Mouse (Mus musculus) mesoderm, embryonic 11.5 days (tissue): ENCODE data around the gene Vps18.

Source experiments
- DNase-seq: peaks from one replicate; pipeline ENCODE4 v3.0.0-alpha.2; 2012; ENCODE audit warnings: low read depth, low spot score

Gene Vps18

DNA sequence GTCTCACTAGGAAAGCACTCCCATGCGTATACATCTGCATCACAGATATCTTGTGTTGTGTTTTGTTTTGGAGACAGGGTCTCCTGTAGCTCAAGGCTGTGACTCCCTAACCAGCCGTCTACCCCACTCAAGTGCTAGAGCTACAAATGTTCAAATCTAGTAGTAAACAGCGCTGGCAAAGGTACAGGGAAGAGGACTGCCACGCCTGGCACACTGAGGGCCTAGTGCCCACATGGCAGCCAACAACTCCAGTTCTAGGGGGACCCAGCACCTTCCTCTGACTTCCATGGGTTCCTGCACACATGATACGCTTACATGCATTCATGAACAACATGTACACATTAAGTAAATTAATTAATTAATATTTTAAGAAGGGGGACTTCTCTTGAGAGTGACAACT is 3.7 kb downstream of the Vps18 start:
- no peak for DNase-seq

DNA sequence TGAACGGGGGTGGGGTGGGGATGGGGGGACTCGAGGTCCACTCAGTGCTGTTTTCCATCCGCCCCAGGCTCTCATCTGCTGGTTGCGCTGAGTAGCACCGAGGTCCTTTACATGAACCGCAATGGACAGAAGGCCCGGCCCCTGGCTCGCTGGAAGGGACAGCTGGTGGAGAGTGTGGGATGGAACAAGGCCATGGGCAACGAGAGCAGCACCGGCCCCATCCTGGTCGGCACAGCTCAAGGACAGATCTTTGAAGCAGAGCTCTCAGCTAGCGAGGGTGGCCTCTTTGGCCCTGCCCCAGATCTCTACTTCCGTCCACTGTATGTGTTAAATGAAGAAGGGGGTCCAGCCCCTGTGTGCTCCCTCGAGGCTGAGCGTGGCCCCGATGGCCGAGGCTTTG is 4.3 kb downstream of the Vps18 start:
- DNase-seq: no peak

DNA sequence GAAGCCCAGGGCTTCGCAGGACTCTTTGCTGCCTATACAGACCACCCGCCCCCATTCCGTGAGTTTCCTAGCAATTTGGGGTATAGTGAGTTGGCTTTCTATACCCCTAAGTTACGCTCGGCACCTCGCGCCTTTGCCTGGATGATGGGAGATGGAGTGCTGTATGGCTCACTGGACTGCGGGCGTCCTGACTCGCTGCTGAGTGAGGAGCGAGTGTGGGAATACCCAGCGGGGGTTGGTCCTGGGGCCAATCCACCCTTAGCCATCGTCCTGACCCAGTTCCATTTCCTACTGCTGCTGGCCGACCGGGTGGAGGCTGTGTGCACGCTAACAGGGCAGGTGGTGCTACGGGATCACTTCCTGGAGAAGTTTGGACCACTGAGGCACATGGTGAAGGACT is 4.8 kb downstream of the Vps18 start:
- DNase-seq: no peak

DNA sequence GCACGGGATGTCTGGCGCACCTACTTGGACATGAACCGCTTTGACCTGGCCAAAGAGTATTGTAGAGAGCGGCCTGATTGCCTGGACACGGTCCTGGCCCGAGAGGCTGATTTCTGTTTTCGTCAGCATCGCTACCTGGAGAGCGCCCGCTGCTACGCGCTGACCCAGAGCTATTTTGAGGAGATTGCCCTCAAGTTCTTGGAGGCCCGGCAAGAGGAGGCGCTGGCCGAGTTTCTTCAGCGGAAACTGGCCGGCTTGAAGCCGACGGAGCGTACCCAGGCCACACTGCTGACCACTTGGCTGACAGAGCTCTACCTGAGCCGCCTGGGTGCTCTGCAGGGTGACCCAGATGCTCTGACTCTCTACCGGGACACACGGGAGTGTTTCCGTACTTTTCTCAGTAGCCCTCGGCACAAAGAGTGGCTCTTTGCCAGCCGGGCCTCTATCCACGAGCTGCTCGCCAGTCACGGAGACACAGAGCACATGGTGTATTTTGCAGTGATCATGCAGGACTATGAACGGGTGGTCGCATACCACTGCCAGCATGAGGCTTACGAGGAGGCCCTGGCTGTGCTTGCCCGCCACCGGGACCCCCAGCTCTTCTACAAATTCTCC is 5.3 kb downstream of the Vps18 start:
- DNase-seq: no peak

DNA sequence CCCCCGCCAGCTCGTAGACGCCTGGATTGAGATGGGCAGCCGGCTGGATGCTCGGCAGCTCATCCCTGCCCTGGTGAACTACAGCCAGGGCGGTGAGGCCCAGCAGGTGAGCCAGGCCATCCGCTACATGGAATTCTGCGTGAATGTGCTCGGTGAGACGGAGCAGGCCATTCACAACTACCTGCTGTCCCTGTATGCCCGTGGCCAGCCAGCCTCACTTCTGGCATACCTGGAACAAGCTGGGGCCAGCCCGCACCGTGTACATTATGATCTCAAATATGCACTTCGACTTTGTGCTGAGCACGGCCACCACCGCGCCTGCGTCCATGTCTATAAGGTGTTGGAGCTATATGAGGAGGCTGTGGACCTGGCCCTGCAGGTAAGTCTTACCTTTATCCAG is 5.9 kb downstream of the Vps18 start:
- no peak for DNase-seq

GRCm38 (mm10) chr2:119296756-119297155 is 8.2 kb downstream of the Vps18 start:
- no peak for DNase-seq

- DNase-seq: no peak
Observed at GRCm38 (mm10) chr2:119297506-119297905, 9.0 kb downstream of the Vps18 start.

- DNase-seq: peak; percentile 49
Observed at GRCm38 (mm10) chr2:119298330-119298729, 9.8 kb downstream of the Vps18 start.

DNA sequence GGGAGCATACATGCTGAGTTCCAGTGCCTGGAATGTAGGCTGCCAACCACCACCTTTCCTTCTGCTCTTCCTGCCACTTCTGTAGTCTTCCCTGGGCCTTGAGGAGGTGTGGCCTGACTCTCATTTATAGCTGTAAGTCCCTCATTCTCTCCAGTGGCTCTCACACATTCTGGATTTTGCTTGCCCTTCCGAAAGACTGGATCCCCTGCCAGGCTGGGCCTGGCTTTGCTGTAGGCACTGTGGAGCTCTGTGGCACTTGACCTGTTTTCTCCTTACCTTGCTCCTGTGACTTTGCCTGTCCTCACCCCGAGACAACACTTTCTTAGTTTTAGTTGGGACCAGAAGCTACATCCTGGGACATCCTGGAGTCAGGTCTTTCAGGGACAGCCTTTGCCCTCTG is 10.3 kb downstream of the Vps18 start:
- no peak for DNase-seq

DNA sequence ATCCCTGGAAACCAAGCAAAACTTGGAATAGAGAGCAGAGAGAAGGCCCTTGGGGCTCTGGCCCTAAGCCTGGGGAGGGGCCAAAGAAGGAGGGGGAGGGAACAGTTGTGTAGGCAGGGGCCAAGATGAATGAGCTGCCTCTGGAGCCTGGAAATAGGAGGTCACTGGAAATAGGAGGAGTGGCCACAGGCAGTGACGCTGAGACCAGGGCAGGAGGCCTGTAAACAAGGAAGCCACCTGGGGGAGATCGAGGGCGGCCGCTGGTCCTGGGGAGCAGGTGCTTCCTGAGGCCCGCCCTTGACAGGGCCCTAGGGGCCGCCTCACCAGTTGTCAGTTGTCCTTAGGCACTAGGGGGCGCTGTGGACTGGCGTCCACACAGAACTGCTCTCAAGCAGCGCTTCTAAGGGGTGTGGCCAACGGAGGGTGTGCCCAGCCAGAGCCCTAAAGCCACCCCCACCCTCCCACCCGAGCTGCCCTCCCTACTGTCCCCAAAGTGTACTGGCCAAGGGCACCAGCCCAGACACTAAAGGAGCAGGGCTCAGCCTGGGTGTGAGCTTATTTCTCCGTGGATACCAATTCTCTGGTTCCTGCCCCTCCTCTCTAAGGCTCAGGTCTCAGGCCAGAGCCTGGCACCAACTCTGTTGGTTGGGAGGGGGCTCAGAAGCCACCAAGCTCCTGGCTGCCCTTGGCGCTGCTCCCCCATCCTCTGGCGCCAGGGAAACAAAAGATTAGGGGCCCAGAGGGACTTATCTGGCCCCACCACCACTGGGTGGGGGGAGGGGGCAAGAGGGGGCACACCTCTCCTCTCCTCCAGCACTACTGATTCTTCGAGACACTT is 11.7 kb downstream of the Vps18 start:
- DNase-seq: peak; percentile 88

- no peak for DNase-seq
Observed at GRCm38 (mm10) chr2:119300819-119301493, 12.4 kb downstream of the Vps18 start.

GRCm38 (mm10) chr2:119302876-119303275 is 14.3 kb downstream of the Vps18 start:
- DNase-seq: no peak

GRCm38 (mm10) chr2:119304391-119304790 is 15.9 kb downstream of the Vps18 start:
- no peak for DNase-seq

DNA sequence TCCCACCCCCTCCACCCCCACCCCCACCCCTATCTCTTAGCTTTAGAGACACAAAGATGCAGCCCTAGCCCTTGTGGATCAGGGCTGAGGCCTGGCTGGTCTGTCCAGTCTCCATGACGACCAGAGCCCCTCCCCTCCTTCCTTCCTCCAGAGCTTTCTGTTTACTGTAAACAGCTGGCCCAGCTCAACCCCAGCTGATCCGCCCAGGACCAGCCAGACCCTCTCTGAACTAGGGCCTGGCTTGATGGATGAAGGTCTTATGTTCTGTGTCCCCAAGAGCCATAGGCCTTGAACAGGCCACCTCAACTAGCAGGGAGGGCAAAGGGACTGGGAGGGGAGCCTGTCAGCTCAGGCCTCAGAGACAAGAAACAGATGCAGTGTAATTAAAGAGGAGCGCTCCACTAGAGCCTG is 16.3 kb downstream of the Vps18 start:
- no peak for DNase-seq

DNA sequence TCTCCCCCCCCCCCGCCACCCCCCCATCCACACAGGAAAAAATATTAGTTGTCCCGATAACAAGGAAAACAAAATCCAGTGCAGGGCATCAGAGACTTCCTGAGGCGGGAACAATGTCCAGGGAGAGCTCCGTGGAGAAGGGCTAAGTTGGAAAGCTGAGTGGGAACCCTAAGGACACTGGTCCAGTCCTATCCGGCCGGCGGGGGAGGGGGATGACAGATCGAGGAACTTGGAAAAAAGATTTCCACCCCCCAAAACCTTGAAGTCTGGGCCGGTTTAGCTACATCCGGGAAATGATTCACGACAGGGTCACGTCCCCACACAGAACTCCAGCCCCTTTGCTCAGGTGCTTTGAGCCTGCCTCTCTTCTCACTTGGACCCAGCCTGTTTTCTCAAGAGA is 23.0 kb downstream of the Vps18 start:
- DNase-seq: no peak

- DNase-seq: no peak
Observed at GRCm38 (mm10) chr2:119312380-119312958, 23.9 kb downstream of the Vps18 start.

DNA sequence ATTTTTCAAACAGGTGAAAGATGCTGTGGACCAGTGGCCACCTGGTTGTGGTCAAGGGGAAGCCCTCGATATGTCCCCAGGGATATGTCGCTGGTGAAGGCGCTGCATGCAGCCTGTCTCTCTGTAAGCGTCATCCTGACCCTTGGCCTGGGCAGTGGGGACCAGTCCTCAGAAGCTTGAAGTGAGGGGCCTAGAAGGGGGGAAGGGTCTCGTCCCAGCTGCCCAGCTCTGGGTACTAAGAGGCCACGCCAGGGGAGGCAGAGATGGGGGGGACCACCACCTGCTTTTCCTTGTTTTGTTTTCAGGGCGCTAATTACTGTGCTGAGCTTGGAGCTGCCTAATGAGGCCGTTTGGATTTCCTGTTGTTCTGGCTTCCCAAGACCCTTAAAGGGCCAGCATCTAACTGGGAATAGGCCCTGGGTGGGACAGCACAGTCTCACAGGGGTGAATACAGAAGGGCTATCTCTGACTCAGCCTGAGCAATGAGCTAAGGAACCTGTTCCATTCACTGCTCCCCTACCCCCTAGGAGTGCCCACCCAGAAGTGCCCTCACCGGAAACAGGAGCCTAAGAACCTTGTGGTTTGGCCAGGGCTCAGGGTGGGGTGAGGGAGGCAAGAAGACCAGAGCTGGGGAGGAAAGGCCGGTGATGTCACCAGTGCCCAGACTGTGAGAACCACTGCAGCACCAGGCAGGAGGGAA is 25.4 kb downstream of the Vps18 start:
- DNase-seq: no peak

GRCm38 (mm10) chr2:119314742-119315310 is 26.3 kb downstream of the Vps18 start:
- DNase-seq: no peak

DNA sequence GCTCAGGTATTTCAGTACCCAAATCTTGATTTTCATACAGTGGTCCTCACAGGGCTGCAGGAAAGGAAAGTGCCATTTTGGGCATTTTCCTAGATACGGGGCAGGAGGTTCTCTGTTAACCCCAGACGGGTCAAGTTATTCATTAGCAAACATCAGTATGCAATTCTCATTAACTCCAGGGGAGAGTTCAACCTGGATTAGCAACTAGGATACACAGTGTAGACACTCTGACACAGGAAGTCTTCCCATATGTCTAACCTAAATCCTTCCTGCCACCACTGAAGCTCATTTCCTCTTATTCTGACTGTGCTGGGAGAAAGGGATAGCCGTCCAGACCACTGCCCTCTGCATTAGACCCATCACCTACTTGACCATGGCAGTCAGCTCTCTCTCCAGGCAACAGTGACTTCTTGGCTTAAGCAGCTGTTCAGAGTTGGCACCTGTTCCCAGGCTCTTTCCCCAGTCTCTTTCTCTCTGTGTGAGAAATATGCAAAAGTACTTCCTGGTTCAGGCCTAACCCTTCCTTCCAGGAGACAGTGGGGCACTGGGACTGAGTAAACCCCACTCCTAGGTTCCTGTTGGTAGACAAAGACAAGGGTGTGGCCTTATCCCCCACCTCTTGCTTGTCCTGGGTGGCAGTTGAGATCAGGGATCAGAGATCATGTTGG is 29.6 kb downstream of the Vps18 start:
- no peak for DNase-seq

DNA sequence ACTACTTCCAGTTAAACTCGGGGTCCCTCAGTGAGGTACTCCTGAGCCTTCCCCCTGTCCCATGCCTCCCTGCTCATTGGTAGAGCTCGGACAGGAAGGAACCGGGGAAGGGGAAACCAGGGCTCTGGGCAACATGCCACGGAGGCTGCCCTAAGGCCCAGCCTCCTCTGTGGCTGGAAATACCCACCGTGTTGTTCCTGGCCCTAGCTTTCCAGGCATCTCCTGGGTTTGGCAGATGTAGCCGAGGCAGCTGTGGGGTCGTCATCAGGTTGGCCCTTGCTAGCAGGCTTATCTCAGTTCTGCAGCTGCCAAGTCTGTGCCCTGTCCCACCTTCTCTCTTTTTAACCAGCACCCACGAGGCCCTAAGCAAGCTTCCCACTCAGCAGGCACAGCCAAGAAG is 32.0 kb downstream of the Vps18 start:
- no peak for DNase-seq
